Mouse (Mus musculus): ENCODE results near the gene Trim9.

GRCm38 (mm10) chr12:70221425-70221824, 126.0 kb downstream of the Trim9 start:
- no peak for TF ChIP-seq CTCF (IDR thresholded peaks at IDR 0.05; ENCODE audit: extremely low read depth, insufficient read depth, insufficient read length, insufficient replicate concordance)
- TF ChIP-seq POLR2A (IDR thresholded peaks at IDR 0.05; ENCODE audit: low read depth, low read length) = no peak
